Mouse (Mus musculus) lung, embryonic 16.5 days (tissue): ENCODE measurements around the gene Sptbn4. TPM values are rescaled to one million over a fixed set of nuclear protein-coding genes. Genes with fewer than 3 reads are reported as not detected.

ENCODE experiments used
- ATAC-seq: fragments of 200-750 bp; cut with Nextera tagmentation; 2 replicates; pipeline ENCODE4 v1.8.0; 2017; ENCODE audit warnings: low read depth, mild to moderate bottlenecking, moderate library complexity
- H3K27ac ChIP-seq: fragments of 300-500 bp; sonication (generic); 2 replicates; pipeline ENCODE4 v1.5.1; 2014; ENCODE audit warnings: mild to moderate bottlenecking, control low read depth, low read length
- H3K27me3 ChIP-seq: fragments of 300-500 bp; sonication (generic); 2 replicates; pipeline ENCODE4 v1.6.1; 2014; ENCODE audit warnings: low read depth, low read length, mixed read lengths; ENCODE audit not compliant: control insufficient read depth, insufficient read depth
- H3K36me3 ChIP-seq: fragments of 300-500 bp; sonication (generic); 2 replicates; pipeline ENCODE4 v1.6.1; 2014; ENCODE audit warnings: low read length; ENCODE audit not compliant: control insufficient read depth, insufficient read depth
- H3K4me1 ChIP-seq: fragments of 300-500 bp; sonication (generic); replicated peaks from 2 replicates; pipeline ENCODE4 v1.6.1; 2014; ENCODE audit warnings: low read length, mixed read lengths; ENCODE audit not compliant: control insufficient read depth, insufficient read depth
- H3K4me2 ChIP-seq: fragments of 300-500 bp; sonication (generic); 2 replicates; pipeline ENCODE4 v1.6.1; 2014; ENCODE audit warnings: low read depth, low read length, control low read depth
- H3K4me3 ChIP-seq: fragments of 300-500 bp; sonication (generic); 2 replicates; pipeline ENCODE4 v1.5.1; 2014; ENCODE audit warnings: mild to moderate bottlenecking, low read length, control low read depth
- H3K9ac ChIP-seq: fragments of 300-500 bp; sonication (generic); 2 replicates; pipeline ENCODE4 v1.6.1; 2014; ENCODE audit warnings: low read length, control low read depth
- H3K9me3 ChIP-seq: fragments of 300-500 bp; sonication (generic); 2 replicates; pipeline ENCODE4 v1.6.1; 2016; ENCODE audit warnings: low read length; ENCODE audit not compliant: control insufficient read depth
- WGBS: fragments of 180-500 bp; shearing (Covaris S2); extraction: QIAGEN DNeasy Blood & Tissue Kit; methylation state at CpG from one replicate; pipeline ENCODE4 v1.1.7; 2014; 5-methylcytosine and 5-hydroxymethylcytosine counted together
- polyA plus RNA-seq: library from polyadenylated mRNA; unstranded; fragments of >200 nt; fragmentation: Nextera tagmentation; extraction: Ambion mirVana; gene quantifications from 2 replicates; pipeline ENCODE4 v1.2.1, GENCODE M21; 2015

The Sptbn4 gene
- polyA plus RNA-seq, 1 experiment from 2014 or later, result 0.29 TPM

- no peak; the same call in 1 of the 2 replicates for ATAC-seq
- no peak overlapping the region for H3K4me3 ChIP-seq
- H3K27ac ChIP-seq, result no peak overlapping the region
- no peak overlapping the region for H3K4me2 ChIP-seq
- no peaks in the 10 kb centered on the region for H3K9me3 ChIP-seq
- peaks cover 7% of the 10 kb centered on the region for H3K4me1 ChIP-seq
- no peaks in the 10 kb centered on the region for H3K27me3 ChIP-seq
- no peak overlapping the region for H3K9ac ChIP-seq
- H3K36me3 ChIP-seq, result no peaks in the 10 kb centered on the region
- 28% methylated on average over 4 of the region's 4 CpGs for WGBS
Observed at GRCm38 (mm10) chr7:27467648-27468047, 20.2 kb upstream of the Sptbn4 start.

DNA sequence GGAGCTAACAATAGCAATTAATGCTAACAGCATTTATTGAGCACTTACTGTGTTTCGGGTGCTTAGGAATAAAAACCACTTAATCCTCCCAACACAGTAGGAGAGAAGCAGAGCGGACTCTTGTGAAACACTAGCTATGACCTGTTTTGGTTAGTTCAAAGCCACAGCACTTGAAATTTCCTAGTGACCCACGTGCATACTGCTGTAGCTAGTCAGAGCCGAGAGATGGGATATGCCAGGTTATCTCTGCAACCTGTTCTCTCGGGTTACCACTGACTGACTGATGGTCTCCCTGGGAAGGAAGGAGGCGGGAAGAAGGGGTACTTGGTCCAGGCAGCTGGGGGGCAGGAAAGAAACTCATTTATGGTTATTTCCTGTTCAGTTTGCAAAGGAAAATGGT lies 13.0 kb upstream of the Sptbn4 start:
- ATAC-seq, result no peak
- Histone ChIP-seq H3K4me3 (no peak overlapping the region), H3K4me1 (no peaks in the 10 kb centered on the region), H3K9ac (no peak overlapping the region), H3K4me2 (no peak overlapping the region), H3K9me3 (no peaks in the 10 kb centered on the region), H3K27ac (no peak overlapping the region), H3K27me3 (no peaks in the 10 kb centered on the region), H3K36me3 (no peaks in the 10 kb centered on the region)
- 68% methylated on average over 6 of the region's 6 CpGs for WGBS

- Histone ChIP-seq H3K27me3 (no peaks in the 10 kb centered on the region), H3K9me3 (no peaks in the 10 kb centered on the region), H3K9ac (no peak overlapping the region), H3K36me3 (no peaks in the 10 kb centered on the region), H3K27ac (no peak overlapping the region), H3K4me3 (no peak overlapping the region), H3K4me2 (no peak overlapping the region), H3K4me1 (no peaks in the 10 kb centered on the region)
- WGBS, result 79% methylated on average over 5 of the region's 5 CpGs
- no peak for ATAC-seq
Observed at GRCm38 (mm10) chr7:27459640-27460039, 12.2 kb upstream of the Sptbn4 start.

- H3K9ac ChIP-seq, result no peak overlapping the region
- no peak overlapping the region for H3K27ac ChIP-seq
- no peaks in the 10 kb centered on the region for H3K4me1 ChIP-seq
- H3K36me3 ChIP-seq, result no peaks in the 10 kb centered on the region
- ATAC-seq, result no peak
- no peaks in the 10 kb centered on the region for H3K9me3 ChIP-seq
- H3K27me3 ChIP-seq, result no peaks in the 10 kb centered on the region
- no peak overlapping the region for H3K4me2 ChIP-seq
- H3K4me3 ChIP-seq, result no peak overlapping the region
- 81% methylated on average over 4 of the region's 4 CpGs for WGBS
Observed at GRCm38 (mm10) chr7:27458614-27459013, 11.1 kb upstream of the Sptbn4 start.

DNA sequence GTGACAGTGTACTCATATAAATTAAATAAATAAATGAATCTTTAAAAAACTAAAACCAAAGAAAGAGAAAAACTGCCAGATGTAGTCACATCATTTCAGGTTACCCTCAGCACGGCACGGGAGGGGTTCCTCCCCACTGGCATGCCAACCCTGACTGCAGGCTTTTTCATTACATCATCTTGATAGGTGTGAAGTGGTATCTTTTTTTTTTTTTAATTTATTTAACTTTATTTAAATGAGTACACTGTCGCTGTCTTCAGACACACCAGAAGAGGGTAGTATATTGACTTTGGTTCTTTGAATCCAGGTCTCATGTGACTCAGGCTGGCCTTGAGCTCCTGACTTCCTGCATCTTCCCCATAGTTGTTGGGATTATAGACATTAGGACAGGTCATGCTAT lies 7.8 kb upstream of the Sptbn4 start:
- H3K27ac ChIP-seq, result no peak overlapping the region
- H3K9me3 ChIP-seq, result no peaks in the 10 kb centered on the region
- H3K4me1 ChIP-seq, result no peaks in the 10 kb centered on the region
- H3K27me3 ChIP-seq, result no peaks in the 10 kb centered on the region
- H3K9ac ChIP-seq, result no peak overlapping the region
- no peak for ATAC-seq
- no peak overlapping the region for H3K4me2 ChIP-seq
- 88% methylated on average over 3 of the region's 3 CpGs for WGBS
- H3K4me3 ChIP-seq, result no peak overlapping the region
- no peaks in the 10 kb centered on the region for H3K36me3 ChIP-seq

GRCm38 (mm10) chr7:27454461-27455121 lies 7.1 kb upstream of the Sptbn4 start:
- no peak overlapping the region for H3K27ac ChIP-seq
- no peak overlapping the region for H3K4me3 ChIP-seq
- H3K4me2 ChIP-seq, result no peak overlapping the region
- H3K27me3 ChIP-seq, result no peaks in the 10 kb centered on the region
- H3K36me3 ChIP-seq, result no peaks in the 10 kb centered on the region
- H3K9me3 ChIP-seq, result no peaks in the 10 kb centered on the region
- no peak for ATAC-seq
- H3K4me1 ChIP-seq, result no peaks in the 10 kb centered on the region
- no peak overlapping the region for H3K9ac ChIP-seq
- 64% methylated on average over 10 of the region's 10 CpGs for WGBS

DNA sequence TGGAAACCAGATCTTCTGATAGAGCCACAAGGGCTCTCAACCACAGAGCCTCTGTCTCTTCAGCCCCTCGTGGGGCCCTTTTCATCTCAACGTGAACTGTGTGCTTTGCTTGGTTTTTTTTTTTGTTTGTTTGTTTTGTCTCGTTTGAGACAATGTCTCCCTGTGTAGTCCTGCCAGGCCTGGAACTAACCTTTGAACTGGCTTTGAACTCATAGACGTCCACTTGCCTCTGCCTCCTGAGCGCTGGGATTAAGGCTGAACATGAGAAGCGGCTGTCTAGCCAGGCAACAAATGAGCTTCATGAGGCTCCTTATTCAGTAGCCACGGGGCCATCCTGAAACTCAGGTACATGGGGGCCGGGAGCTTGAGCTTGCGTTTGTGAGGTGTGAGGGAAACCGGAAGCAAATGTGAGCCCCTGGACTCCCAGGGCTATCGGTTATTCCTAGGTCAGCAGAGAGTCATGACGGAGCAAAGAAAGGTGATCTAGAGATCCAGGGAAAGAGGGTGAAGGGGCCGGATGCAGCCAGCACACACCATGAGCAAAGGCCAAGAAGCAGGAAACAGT lies 4.8 kb upstream of the Sptbn4 start:
- Histone ChIP-seq H3K27me3 (no peaks in the 10 kb centered on the region), H3K4me1 (peaks cover 8% of the 10 kb centered on the region), H3K4me3 (no peak overlapping the region), H3K9ac (no peak overlapping the region), H3K36me3 (no peaks in the 10 kb centered on the region), H3K27ac (no peak overlapping the region), H3K9me3 (no peaks in the 10 kb centered on the region), H3K4me2 (no peak overlapping the region)
- WGBS, result 47% methylated on average over 13 of the region's 13 CpGs
- ATAC-seq, result no peak

DNA sequence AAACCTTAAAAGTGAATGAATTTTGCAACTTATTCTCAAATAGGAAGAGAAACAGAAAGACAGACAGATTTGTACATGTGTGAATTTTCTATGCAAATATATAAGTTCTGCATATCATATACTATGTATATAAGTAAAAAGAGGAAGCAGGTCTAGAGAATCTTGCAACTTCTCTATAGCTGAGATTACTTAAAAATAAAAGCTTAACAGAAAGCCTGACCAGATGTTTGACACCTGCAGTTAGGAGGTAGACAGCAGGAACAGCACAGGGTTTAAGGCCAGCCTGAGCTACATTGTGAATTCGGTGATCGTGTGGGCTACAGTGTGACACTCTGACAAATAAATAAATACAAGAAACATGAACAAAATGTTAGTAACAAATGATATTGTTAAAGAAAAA lies 3.9 kb upstream of the Sptbn4 start:
- no peak overlapping the region for H3K9ac ChIP-seq
- H3K4me3 ChIP-seq, result no peak overlapping the region
- no peak for ATAC-seq
- H3K9me3 ChIP-seq, result no peaks in the 10 kb centered on the region
- H3K4me2 ChIP-seq, result no peak overlapping the region
- no peaks in the 10 kb centered on the region for H3K36me3 ChIP-seq
- peaks cover 4% of the 10 kb centered on the region for H3K27me3 ChIP-seq
- whole genome bisulfite sequencing, result 85% methylated on average over 2 of the region's 2 CpGs
- H3K4me1 ChIP-seq, result peaks cover 12% of the 10 kb centered on the region
- H3K27ac ChIP-seq, result no peak overlapping the region

DNA sequence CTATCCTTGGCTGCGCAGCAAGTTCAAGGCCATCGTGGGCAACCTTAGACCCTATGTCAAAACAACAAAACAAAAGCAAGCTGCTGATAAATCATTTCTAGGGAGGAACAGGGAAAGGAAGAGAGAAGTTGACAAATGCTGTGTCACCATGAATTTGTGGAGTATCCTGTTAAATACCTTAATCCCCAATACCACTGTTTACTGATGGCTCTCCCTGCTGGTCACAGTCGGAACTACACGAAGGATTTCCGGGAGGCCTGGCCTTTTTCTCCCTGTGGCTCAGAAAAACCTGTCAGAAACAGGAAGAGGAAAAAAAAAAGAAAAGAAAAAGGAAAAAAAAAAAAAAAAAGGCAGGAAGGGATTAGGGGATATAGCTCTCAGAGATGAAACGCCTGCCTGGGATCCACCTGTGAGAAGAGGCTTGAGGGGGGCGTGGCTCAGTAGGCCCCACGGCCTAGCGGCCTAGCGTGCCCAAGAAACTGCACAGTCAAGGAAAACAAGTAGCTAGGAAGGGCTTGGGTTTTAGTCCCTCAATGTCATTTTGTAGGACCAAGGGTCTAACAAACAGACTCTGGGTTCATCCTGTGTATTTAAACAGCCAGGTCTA lies 1.9 kb upstream of the Sptbn4 start:
- H3K4me2 ChIP-seq, result no peak overlapping the region
- H3K27ac ChIP-seq, result no peak overlapping the region
- 58% methylated on average over 10 of the region's 10 CpGs for WGBS
- no peak for ATAC-seq
- no peaks in the 10 kb centered on the region for H3K9me3 ChIP-seq
- peaks cover 17% of the 10 kb centered on the region for H3K4me1 ChIP-seq
- H3K9ac ChIP-seq, result no peak overlapping the region
- H3K27me3 ChIP-seq, result peaks cover 22% of the 10 kb centered on the region
- H3K36me3 ChIP-seq, result no peaks in the 10 kb centered on the region
- no peak overlapping the region for H3K4me3 ChIP-seq
